Mouse (Mus musculus) frontal cortex, postnatal 10 days (tissue): ENCODE measurements around the gene Retreg1.

ENCODE experiments used
- DNase-seq, 2 experiments: peaks; one replicate each; pipeline ENCODE4 v3.0.0; 2022; ENCODE audit warnings: low spot score in 2 of 2, mixed read lengths in 1 of 2

The Retreg1 gene

DNA sequence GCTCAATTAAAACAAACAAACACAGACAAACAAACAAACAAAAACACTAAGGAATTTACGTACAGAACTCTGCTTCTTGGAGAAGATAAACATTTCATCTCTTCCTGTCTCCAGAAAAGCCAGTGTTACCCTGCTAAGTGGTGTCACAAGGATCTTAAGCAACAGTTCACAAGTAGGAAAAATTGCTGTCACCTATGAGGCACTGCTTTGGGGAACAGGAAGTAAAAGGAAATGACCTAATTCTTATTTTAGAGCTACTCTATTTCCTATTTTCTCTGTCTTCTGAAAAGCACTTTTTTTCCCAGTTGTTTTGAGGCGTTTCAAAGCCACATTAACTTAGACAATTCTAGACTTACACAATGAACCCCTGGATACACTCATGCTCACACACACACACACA is 12.6 kb upstream of the Retreg1 start:
- DNase-seq = no peak

DNA sequence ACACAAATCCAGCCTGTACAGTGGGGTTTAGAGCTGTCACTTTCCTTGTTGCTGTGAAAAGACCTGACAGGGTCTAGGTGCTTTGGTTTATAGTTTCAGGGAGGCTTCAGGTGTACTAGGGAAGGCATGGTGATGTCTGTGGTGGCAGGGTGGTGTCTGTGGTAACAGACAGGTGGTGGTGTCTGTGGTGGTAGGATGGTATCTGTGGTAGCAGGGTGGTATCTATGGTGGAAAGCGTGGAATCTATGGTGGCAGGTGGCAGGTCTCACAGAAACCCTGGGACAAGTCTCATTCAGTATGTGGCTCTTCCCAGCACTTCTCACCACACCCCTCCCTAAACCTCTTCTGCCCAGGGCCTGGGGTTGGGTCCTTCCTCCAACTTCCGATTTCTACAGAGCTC is 8.7 kb upstream of the Retreg1 start:
- DNase-seq = no peak

DNA sequence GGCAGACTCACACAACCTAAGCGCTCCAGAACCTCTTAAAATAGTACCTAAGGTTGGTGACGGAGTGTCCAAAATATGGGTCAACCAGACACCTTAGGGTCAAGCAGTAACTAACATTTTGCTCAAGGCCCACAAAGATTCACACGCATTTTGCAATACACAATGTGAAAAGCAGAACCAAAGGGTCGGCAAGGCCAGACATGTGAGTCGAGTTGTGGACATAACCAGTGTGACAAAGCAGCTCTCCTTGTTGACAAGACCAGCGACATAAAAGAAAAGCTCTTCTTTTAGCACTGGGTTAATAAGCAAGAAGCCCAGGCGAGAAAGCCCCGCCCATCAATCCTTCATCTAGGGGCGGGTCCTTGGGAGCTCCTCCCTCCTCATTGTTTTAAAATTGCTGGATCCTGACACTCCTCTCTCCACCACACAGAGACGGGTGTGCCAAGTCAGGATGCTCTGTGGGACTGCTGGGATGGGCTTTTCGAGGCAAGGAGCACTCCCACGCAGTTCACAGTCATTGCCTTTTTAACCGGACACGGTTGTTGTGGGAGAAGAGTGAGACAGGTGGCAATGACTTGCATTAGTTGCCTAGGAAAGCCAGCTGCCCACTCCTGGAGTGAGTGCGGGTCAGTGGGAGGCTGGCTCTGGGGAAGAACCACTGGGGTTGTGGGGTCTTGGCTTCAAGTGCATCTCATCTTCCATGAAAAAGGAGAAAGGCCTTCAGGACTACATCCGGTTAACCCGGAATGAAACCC is 7.9 kb upstream of the Retreg1 start:
- DNase-seq = no peak

DNA sequence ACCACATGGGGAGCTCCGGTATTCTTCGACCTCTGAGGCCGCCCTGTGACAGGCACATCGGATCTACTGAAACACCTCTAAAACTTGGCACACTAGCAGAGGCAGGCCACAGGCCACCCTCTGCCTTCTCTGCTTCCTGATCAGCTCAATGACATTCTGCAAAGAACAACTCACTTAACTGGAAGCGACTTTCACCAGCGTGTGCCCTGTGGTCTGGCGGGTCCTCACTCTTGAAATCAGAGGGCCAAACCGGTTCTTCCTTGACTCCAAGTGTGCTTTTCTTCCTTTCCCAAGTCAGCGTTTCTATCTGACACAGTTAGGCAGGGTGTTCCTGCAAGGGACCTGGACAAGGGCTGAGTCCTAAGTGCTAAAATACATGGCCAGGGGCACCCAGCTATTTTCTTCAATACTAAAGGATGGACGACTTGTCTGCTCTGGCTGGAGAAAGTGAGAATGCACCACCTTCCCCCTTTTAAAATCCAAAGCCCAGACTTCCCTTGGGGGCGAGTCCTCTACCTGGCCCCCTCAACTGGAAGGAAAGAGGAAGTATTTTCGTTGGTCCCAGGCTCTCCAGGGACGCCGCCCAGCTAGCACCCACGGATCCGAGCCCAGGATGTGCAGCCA is 406 bp upstream of the Retreg1 start:
- no peak for DNase-seq

DNA sequence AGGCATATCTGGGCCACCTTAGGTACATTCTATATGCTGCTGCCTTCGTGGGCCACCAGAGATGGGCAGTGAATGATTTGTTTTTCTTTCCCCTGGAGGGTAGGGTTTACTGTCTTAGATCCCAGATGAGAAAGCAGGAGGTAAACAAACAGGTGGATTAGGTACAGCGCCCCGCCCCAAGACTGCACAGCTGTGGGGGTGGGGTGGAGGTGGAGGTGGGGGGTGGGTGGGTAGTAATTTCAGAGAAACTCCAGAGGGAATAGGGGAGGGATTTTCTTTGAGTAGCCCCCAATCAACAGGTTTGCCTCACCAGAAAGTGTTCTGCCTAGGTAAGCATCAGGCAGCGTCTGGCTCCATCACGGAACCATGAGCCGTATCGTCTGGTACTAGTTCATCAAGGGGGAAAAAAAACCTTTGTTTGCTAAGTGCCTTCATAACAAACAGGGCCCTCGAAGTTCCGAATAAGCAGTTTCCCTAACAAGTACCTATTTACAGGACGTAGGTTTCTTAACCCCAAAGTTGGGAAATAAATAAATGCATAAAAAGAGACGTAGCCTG is 1.1 kb downstream of the Retreg1 start:
- DNase-seq = no peak

GRCm38 (mm10) chr15:25844771-25845170 is 1.8 kb downstream of the Retreg1 start:
- no peak for DNase-seq

GRCm38 (mm10) chr15:25847576-25848168 is 4.7 kb downstream of the Retreg1 start:
- DNase-seq = no peak

GRCm38 (mm10) chr15:25850552-25850951 is 7.6 kb downstream of the Retreg1 start:
- no peak for DNase-seq

- no peak for DNase-seq
Observed at GRCm38 (mm10) chr15:25854270-25854904, 11.4 kb downstream of the Retreg1 start.

GRCm38 (mm10) chr15:25858611-25859058 is 15.7 kb downstream of the Retreg1 start:
- DNase-seq = no peak

DNA sequence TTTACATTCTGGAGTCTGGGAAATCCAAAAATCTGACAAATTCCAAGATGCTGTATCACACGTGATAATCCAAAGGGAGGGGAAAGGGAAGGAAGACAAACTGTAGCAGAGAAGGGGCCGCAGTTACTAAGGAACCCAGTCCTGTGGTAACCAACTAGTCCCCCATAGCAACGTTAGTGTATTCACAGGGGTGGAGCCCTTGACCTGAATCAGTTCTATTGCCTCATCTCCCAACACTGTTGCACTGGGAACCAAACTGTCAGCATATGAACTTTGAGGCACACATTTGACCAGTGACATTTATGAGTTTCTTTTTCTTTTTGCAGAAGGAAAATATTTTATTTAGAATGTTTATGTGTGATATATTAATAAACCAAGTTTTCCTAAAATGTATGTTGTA is 16.5 kb downstream of the Retreg1 start:
- DNase-seq = no peak

GRCm38 (mm10) chr15:25861900-25862299 is 18.9 kb downstream of the Retreg1 start:
- DNase-seq = no peak

DNA sequence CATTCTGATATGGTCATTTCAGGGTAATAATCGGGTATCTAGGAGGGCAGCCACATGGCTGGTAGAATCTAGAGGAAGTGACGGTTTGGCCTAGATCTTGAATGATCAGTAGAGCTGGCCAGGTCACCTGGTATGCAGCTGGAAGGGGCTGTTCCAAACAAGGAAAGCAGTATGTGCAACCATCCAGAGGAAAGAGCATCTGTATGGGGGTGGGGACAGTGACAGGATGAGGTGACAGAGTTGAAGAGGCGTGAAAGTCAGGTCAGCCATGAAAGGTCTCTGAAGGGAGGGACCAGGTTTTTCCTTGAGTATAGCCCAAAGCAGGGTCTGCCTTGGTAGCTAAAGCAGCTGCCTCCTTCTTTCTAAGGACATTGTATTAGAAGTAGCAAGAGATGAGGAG is 22.6 kb downstream of the Retreg1 start:
- no peak for DNase-seq

- DNase-seq = no peak
Observed at GRCm38 (mm10) chr15:25866106-25866505, 23.1 kb downstream of the Retreg1 start.

GRCm38 (mm10) chr15:25869129-25869528 is 26.1 kb downstream of the Retreg1 start:
- no peak for DNase-seq

DNA sequence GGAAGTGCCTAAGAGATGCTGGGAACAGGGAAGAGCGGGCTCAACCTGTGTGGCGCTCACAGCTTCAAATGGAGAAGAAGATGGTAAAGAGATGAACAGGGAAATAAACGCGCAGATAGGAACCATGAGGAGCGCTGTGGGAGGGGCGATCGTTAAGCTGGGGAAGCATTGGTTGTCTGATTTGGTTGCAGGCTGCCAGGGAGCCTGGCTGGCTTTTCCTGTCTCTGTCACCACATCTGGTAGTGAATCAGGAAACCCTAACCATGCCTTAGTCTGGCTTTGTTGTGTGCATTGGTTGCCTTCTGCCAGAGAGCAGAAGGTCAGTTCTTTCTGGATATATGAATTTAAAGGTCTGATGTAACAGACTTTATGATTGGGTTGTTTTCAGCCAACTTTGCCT is 28.5 kb downstream of the Retreg1 start:
- DNase-seq = no peak

- DNase-seq = no peak
Observed at GRCm38 (mm10) chr15:25872118-25872517, 29.1 kb downstream of the Retreg1 start.

GRCm38 (mm10) chr15:25872657-25873056 is 29.7 kb downstream of the Retreg1 start:
- DNase-seq = no peak

- no peak for DNase-seq
Observed at GRCm38 (mm10) chr15:25873536-25873935, 30.6 kb downstream of the Retreg1 start.

GRCm38 (mm10) chr15:25876601-25877161 is 33.7 kb downstream of the Retreg1 start:
- no peak for DNase-seq

DNA sequence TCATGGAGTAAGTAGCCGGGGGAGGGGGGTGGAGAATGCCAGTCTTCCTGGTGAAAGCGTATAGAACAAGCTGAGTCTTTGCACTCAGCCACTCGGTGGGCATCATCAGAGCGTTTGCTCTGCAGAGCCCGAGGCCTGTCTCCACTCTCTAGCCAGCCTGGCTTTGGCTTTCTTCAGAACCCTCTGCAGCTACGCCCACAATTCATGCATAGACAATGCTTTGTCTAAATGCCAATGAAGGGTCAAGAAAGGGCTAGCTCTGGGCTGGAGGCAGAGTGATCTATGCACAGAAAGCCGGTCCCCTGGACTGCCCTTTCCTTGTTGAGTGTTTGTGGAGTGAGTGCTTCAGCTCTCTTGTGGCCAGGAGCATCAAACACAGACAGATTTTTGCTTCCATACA is 34.8 kb downstream of the Retreg1 start:
- DNase-seq = no peak

- no peak for DNase-seq
Observed at GRCm38 (mm10) chr15:25879229-25879628, 36.2 kb downstream of the Retreg1 start.
